Mouse (Mus musculus) right cerebral cortex, adult 2 months (tissue): ENCODE results near the gene Dao.

Experiments used
- DNase-seq, 2 experiments: peaks; one replicate each; pipeline ENCODE4 v3.0.0; 2021 to 2022; ENCODE audit warnings: low spot score in 2 of 2

Dao gene

DNA sequence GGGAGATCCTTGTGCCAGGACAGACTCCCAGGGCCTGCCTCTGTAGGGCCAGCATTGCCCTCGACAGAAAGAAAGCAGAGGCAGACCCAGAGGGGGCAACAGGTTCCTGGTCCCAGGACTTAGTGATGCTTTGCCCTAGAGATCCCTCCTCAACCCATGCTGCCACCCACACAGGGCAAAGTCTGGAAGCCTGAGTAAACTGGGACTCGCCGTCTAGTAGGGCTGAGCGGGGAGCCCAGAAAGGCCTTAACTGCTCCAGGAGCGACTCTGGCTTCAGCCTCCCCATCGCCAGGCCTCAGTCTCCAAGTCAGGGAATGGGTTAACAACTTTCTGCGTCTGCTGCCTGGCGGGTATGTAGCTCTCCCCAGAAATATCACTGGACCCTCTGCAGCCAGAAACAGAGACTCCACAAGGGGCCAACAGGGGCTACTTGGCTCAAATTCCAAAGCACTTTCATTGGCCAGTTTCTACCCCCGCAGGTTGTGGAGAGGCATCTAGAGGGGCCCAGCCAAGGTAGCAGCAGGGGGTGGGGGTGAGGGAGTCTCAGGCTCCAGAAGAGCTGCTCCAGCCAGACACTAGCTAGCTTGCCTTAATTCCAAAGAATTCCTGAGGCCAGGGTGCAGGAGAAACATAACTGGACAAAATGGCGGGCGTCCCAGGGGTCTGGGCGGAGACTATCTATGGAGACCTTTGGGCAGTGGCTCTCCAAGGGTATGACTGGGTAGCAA, 23.9 kb downstream of the Dao start:
- no peak for DNase-seq

DNA sequence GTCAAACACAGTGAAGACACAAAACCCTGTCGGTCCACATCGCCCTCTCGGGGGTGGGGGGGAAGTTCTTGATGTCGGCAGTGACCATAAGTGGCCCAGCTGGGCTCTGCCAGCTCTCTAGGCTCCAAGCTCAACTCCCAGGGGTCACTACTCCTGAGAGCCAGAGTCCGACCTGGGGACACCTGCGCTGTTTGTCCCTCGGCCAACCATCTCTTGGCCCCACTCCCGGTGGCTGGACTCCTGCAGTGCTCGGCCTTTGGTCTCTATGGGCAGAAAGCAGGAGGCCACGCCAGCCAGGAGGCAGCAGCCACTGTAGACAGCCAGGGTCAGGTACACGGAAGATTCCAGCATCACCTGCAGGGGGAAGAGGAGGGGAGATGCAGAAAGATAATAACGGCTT, 24.6 kb downstream of the Dao start:
- DNase-seq, result no peak

DNA sequence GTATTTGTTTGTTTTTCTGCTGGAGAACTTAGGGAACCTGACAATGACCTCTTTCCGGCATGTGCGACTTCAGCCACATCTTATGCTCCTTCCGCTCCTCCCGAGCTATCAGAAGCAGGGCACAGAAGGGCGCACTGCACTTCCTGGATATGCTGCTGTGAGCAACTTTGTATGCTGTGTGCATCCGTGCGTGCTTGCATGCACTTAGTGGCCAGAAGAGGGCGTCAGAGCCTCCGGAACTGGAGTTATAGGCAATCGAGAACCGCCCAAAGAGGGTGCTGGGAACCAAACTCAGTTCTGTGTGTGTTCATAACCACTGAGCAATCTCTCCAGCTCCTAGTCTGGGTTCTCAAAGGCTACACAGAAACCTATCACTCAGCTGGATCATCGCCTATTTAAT, 27.1 kb downstream of the Dao start:
- no peak for DNase-seq

DNA sequence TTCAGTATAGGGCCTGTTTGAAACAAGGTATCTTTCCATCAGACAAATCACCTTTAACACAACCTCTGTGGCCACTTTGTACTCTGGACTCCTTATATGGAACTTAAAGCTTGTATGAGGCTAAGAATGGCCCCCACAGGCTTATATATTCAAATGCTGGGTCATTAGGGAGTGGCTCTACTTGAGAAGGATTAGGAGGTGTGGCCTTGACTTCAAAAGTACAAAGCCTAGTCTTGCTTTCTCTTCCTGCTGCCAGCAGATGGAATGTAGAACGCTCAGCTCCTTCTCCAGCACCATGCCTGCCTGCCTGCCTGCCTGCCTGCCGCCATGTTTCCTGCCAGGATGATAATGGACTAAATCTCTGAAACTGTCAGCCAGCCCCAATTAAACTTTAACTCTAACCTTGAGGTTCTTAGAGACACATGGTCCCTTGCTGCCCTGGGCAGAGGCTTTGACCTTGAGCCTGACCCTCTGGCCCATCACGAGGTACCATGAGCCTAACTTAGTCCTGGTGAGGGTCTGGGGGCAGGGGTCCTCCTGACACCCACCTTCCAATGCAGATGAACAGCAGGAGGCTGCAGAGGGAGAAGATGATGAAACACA, 28.8 kb downstream of the Dao start:
- DNase-seq, result no peak

DNA sequence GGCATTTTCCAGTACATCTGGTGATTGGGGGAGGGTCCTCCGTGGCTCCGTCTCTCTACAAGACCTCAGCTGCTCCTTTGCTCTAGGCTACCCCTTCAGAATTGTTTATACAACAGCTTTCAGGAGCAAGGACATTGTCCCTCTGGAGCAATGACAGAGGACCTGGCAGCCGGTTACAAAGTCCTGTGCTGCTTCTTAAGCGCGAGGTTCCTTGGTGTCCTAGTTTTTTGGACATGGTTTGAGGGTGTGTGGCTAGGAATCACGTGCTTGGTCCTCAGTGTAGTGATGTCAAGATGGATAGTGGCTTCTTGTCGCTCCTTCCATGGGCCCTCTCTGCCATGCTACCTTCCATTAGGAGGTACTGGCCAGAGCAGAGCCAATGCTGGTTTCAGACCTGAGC, 30.9 kb downstream of the Dao start:
- no peak for DNase-seq

DNA sequence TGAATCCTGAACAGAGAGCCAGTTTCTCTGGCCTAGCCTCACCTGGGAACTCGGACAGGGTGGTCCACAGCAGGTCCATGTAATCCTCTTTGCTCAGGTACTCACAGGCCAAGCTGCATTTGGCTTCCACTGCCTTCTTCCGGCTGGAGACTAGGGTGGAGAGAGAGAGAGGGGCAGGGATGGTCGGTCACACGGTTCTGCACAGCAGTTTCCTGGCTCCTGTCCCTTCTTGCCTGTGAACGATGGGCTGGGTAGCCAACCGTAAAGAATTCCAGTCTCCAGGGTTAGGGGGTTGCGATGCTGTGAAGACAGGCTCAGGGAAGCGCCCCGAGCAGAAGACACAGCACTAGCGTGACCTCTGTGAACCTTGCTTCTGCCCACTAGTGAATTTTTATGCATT, 31.6 kb downstream of the Dao start:
- DNase-seq, result no peak

DNA sequence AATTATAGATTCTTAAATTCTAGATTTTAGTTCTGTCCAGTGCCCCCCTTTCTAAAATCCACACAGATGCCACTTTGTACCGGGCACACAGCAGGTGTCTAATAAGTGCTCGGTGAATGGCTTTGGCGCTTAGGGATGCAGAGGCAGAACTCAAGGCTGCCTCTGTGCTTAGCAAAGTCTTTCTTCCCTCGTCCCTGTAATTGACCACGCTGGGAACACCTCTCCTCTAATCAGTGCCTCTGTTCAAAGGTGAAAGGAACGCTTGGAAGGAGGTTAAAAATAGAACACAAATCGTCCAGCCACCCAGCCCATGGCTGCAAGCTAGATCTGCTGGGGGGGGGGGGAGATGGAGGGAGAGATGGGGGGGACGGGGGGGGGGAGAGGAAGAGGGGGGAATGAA, 37.0 kb downstream of the Dao start:
- no peak for DNase-seq

DNA sequence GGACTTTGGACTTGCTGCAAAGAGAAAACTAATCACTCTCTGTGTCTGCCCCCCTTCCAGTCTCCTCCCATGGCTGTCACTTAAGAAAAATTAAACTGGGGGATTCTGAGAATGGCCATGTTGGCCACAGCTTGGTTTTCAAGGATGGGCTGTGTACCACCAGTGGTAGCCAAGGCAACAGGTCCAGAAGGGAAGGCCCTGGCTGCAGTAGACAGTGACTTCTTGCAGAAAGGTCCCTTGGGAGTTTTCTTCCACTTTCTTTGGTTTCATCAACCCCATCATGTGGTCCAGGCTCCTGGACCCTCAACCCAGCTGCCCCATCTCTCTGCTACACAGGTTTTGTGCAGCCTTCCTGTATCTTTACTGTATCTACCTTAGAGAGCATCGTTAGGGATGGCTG, 37.4 kb downstream of the Dao start:
- DNase-seq, result no peak

DNA sequence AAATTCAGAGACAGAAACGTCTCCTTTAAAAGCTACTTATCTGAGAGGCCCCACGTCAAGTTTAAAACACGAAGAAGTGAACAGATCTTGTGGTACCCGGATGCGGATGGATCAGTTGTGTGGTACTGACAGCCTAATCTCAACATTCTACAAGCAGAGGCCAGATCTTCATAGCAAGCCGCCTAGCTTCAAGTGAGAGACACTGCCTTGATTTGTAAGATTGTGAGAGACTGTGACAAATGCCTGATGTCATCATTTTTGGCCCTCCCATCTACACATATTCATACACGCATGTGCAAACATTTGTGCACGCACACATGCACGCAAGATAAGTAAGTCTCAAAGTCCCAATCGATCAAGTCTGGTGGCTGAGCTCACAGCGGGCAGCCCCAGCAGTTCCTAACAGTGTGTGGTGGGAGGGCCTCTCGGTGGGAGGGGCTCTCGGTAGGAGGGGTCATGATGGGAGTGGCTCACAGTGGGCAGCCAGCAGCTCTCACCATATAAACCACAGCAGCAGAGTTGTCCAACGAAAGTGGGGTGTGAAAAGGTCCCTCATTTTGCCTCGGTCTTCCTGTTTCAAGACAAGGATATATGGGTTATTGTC, 37.9 kb downstream of the Dao start:
- no peak for DNase-seq

DNA sequence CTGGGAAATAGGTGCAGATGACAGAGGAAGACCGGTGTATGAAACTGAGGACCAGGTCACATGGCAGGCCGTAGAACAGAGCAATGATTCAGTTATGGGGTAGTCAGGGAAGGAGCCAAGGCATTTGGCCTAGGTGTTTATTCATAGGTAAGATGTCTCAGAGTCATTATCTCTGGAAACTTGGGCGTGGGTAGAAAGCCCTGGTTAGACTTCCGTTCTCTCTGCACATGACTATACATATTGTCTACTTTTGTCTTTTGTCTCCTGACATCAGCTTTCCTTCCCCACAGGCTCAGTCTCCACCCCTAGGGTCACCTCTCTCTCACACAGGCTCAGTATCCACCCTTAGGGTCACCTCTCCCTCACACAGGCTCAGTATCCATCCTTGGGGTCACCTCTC, 40.3 kb downstream of the Dao start:
- no peak for DNase-seq

DNA sequence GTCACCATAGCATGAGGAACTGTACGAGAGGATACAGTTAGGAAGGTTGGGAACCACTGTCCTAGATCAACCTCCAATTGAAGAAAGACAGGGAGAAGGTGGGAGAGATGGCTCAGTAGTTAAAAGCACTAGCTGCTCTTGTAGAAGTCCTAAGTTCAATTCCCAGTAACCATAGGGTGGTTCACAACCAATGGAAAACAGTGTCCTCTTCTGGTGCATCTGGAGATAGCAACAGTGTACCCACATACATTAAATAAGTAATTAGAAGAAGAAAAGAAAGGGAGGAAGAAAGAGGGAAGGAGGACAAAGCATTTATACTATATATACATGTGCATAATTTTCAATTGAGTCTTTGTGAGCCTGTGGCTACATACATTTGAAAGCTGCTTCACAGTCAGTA, 41.6 kb downstream of the Dao start:
- no peak for DNase-seq

DNA sequence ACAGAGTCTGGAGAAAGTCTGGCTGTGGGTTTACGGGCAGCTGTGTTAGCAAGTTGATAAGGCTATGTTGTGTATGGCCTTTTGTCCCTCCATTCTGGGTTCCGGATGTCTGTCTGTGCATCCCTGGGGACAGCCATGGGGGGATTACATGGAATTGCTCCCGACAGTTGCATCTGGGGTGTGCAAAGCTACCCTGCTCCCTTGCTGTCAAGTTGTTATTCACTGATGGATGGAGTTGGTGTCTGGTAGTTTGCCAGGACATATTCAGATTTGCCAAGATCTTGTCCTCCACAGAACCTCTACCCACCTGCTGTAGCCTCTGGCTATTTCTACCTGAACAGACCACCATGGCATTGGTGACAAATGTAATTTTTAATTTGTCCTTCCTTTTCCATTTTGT, 42.6 kb downstream of the Dao start:
- no peak for DNase-seq

DNA sequence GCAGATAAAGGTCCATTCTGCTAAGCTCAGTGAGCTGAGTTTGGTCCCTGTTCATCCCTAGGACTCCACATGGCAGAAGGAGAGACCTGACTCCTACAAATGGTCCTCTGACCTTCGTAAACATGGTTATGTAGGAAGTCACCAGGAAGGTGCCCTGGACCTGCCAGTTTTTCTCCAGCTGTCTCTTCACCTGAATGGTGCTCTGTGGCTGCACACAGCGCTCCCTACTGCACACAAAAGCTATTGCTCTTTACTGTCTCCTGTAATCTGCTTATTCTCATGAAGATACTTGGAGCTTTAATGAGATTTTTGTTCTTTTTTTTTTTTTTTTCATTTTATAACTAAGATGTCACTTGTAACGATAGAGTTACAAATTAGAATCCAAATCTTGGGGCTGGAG, 43.1 kb downstream of the Dao start:
- DNase-seq, result no peak

DNA sequence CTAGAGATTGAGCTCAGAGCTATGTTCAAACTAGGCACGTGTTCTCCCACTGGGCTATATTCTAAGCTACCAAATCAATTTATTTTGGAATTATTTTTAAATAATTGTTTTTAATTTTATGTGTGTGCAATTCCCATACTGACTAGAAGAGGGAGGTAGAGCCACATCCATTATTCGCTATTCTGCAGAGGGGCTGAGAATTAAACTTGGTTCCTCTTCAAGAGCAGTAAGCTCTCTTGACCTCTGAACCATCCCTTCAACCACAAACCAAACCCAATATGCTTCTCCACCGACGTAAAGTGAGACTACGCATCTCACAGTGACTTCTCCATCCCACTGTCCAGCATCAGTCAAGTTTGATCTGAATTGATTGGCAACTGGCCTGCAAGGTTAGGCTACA, 43.7 kb downstream of the Dao start:
- DNase-seq, result no peak

DNA sequence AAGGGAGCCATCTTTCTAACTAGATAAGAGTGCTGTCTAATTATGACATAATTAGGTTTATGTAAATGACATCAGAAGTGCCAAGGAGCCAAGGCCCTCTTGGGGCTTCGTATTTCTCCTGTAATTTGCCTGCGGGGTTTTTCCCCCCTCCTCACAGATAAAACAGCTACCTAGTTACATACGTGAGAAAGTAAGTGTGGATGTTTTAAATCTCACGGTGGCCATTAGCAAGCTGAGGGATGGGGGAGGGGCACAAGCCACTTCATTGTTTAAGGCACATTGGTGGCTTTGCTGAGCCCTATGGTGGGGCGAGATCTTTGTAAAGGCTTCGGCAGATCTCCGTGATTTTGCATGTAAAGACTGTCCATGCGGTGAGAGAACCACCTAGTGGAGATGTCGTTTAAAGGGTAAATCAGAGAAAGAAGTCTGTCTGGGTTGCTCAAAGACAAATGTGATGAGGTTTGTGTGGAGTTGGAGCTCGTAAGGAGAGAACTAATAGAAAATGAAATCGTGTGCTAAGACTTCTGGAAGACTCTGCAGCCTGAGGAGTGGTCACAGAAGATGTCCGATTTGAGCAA, 45.3 kb downstream of the Dao start:
- DNase-seq, result no peak

DNA sequence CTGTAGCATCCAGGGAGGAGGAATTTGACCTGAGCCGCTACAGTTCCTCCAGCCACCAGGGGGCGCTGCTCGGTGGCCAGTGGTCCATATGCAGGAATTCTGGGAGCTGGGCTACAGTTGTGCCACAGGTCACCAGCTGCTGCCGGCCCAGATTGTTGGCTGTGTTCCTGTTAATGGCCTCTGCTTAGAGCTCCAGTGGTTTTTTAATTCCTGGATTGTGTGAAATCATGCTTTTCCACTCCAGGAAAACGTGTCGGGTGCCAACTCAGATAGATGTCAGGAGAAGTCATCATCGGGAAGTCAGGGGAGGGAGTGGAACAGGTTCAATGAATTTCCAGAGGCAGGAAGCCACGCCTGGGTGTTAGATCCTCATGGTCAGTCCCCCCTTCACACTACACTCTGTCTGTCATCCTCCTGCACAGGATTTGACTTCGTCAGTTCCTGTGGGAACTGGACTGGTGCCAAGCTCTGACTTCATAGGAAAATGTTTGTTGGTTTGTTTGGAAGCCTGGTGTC, 48.8 kb downstream of the Dao start:
- DNase-seq, result peak; percentile 31 to 41

DNA sequence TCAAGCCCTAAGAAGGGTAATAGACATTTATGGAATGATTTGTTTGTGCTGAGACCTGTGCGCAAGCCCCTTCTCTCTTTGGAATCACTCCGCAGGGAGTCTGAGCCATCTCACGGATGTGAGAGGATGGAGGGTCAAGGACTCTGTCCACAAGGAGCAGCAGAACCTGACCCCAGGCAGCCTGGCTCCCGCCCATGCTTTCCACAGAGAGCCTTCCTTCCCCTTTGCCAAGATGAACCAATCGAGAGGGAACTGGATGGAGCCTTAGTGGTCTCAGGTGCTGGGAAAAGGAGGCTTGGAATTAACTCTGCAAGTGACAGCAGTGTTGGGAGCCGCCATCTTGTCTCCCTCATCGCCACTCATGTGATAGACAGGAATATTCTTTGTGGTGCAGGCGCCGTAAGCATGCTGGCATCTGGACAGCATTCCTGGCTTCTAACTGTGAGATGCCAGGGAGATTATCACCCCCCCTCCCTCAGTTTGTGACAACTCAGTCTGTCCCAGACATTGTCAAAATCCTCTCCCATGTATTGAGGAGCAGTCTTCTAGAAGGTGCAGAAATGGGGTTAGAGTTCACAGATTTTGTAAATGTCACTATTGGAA, 53.7 kb downstream of the Dao start:
- no peak for DNase-seq

DNA sequence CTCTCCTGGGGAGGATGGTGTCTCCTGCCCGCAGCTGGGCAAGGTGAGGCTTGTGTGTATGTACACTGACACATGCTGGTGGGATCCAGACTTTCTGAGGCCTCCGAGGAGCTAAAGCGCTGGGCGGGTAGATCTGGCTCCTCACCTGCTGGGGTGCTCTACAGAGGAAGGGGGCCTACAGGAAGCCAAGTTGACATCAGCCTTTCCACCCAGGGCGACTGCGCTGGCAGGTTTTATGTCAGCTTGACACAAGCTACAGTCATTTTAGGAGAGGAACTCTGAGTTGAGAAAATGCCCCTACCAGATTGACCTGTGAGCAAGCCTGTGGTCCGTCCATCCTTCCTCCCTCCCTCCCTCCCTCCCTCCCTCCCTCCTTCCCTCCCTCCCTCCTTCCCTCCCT, 58.2 kb downstream of the Dao start:
- DNase-seq, result no peak

DNA sequence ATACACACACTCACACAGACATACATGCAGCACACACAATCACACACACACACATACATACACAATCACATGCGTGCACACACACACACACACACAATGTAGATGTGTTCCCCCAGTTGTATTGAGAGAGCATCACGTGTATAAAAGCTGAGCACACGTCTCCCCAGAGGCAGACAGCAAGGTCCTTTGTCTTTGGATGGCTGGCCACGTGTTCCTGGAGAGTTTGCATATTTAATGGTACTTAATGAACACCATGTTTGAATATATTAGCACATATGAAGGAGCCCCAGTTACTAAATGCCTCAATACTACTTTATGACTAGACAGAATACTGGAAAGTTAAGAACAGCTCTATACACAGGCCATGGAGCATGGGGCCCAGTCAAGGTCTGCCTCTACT, 60.5 kb downstream of the Dao start:
- no peak for DNase-seq

DNA sequence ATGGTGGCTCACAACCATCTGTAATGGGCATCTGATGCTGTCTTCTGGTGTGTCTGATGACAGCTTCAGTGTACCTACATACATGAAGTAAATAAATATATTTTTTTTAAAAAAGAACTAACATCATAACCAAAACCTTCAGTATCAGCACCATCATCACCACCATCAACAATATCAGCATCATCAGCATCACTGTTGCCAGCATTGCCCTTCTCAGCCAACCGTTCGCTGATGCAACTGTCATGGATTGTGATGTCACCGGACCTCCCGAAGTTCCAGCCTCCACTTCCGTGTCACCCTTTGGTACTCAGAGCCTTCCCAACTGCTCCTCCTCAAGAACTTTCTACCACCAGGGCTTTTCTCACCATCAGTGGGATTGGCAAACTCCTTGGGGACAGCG, 61.7 kb downstream of the Dao start, which contains the start of gene Usp30:
TSS of gene Usp30 (plus strand) at position 301 of the 400 bp plus-strand sequence.
- no peak for DNase-seq

DNA sequence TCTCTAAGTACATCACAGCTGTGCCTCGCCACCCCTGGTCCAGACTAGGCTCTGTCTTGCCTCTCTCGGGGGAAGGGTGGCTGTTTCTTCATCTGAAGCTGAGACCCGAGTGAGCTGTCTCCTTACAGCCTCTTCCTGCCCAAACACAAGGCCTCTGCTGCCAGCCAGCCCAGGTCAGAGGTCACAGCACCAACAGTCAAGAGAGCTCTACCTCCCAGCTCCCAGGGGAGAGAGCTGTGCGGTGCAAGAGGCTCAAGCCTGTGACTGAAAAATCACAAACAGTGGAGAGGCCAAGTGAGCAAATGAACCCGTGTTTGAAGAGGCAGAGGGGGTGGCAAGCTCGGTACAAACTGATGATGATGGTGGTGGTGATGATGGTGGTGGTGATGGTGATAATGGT, 63.1 kb downstream of the Dao start:
- DNase-seq, result no peak

DNA sequence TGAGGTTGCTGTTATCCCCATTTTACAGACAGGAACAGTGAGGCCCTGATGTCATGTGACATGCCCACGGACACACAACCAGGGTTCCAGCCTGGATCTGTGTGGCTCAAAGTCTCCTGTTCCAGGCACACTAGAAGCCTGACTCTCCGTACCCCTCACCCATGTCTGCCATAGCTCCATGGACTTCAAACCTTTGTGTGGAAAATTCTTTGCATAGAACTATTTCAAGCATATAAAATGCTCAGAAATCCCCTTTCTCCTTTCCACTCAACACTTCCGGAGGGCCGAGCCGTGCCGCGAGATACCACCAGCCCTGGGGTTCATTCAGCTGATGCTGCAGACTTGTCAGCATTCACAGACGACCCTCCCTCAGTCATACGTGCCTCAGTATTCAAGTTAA, 64.0 kb downstream of the Dao start:
- DNase-seq, result no peak

DNA sequence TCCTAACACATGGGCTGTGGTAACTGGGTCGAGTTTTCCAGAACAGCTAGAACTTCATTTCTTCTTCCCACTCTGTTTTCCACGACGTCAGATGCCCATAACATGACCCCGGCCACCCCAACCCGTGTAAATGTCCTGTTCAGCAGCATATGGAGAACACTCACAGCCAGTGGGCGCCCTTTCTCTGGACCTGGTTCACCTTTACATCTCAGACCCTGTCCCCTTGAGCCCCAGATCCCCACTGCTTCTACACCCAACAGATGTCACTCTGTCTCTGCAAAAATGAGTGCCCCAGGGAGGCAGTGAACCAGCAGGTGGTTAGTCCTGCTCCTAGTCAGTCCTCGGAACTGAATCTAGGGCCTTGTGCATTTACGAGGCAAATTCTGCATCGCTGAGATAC, 64.5 kb downstream of the Dao start:
- no peak for DNase-seq
